Mouse (Mus musculus): ENCODE results near the gene Adamts4. TPM values are rescaled to one million over a fixed set of nuclear protein-coding genes. Genes with fewer than 3 reads are reported as not detected.

Adamts4 gene
- polyA plus RNA-seq, 1 experiment from 2014 or later, result 3.7 TPM

DNA sequence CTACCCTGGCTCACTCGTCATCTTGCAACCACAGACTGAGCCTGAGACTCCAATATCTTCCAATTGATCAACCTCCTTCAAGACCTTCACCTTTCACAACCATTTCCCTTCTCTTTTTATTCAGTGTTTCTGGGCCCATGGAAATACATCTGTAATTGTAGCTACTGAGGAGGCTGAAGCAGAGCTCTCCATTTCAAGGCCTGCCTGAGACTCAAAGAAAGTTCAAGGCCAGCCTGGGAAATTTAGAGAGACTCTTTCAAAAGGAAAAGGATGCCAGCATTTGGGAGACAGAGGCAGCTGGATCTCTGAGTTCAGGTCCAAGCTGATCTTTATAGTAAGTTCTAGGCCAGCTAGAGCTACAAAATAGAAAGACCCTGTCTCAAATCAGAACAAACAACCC, 22.3 kb upstream of the Adamts4 start:
- no peaks in the 10 kb centered on the region for H3K27me3 ChIP-seq (ENCODE audit: control insufficient read depth, insufficient read depth, low read length)
- ATAC-seq (ENCODE audit: low FRiP score) (no peak), DNase-seq (ENCODE audit: low spot score) (no peak)
- H3K4me1 ChIP-seq (replicated peaks; ENCODE audit: control insufficient read depth, insufficient read depth, low read length), result no peaks in the 10 kb centered on the region
- no peak overlapping the region for H3K9ac ChIP-seq
- H3K4me3 ChIP-seq (replicated peaks; ENCODE audit: low read length), result no peak overlapping the region
- H3K9me3 ChIP-seq (ENCODE audit: control insufficient read depth, low read length), result no peaks in the 10 kb centered on the region
- no peak overlapping the region for H3K27ac ChIP-seq
- H3K4me2 ChIP-seq (replicated peaks), result no peak overlapping the region
- no peaks in the 10 kb centered on the region for H3K36me3 ChIP-seq (replicated peaks; ENCODE audit: control insufficient read depth, insufficient read depth)
- WGBS, result 83% methylated on average over 1 of the region's 1 CpGs

DNA sequence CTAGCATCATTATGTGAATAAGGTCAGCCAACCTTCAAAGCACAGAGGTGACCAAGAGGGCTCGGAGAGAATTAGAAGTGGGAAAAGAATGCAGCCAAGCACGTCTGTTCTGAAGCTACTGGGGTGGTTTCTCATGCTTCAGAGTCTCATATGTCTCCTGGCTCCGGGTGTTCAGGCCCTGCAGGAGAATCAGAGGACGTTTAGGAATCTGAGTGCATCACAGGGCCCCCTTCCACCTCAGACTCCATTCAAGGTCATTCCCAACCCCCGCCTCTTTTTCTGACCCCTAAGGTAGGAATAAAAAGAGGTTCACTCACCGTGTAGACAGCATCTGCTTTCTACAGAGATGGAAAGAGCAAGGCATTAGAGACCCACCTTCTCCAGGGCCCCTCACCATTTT, 20.5 kb upstream of the Adamts4 start:
- Histone ChIP-seq H3K36me3 (replicated peaks; ENCODE audit: control insufficient read depth, insufficient read depth) (peaks cover 12% of the 10 kb centered on the region), H3K27me3 (ENCODE audit: control insufficient read depth, insufficient read depth, low read length) (no peaks in the 10 kb centered on the region), H3K4me3 (replicated peaks; ENCODE audit: low read length) (no peak overlapping the region), H3K27ac (no peak overlapping the region), H3K9me3 (ENCODE audit: control insufficient read depth, low read length) (no peaks in the 10 kb centered on the region), H3K4me1 (replicated peaks; ENCODE audit: control insufficient read depth, insufficient read depth, low read length) (no peaks in the 10 kb centered on the region), H3K9ac (no peak overlapping the region), H3K4me2 (replicated peaks) (no peak overlapping the region)
- no peak for DNase-seq (ENCODE audit: low spot score)
- WGBS, result 66% methylated on average over 6 of the region's 6 CpGs
- ATAC-seq (ENCODE audit: low FRiP score), result no peak

DNA sequence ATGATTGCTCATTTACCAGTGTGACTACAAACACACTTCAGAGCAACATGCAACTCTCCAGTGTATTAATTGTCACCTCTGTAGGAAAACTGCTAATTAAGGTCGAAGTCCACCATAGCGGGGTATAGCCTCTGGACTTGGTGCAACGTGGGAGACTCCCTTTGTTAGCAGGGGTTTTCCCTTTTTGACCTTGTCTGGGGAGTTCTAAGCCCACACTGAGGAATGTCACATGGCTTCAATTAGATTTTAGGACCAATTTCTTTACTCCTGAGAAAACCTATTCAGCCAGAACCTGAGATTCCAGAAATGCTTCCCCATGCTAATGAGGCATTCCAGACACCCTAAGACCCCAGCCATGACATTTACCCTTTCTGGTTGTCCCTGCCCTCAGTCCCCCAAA, 20.0 kb upstream of the Adamts4 start:
- no peaks in the 10 kb centered on the region for H3K4me1 ChIP-seq (replicated peaks; ENCODE audit: control insufficient read depth, insufficient read depth, low read length)
- no peak overlapping the region for H3K9ac ChIP-seq
- DNase-seq (ENCODE audit: low spot score) (no peak), ATAC-seq (ENCODE audit: low FRiP score) (no peak)
- H3K4me3 ChIP-seq (replicated peaks; ENCODE audit: low read length), result no peak overlapping the region
- no peak overlapping the region for H3K4me2 ChIP-seq (replicated peaks)
- peaks cover 17% of the 10 kb centered on the region for H3K36me3 ChIP-seq (replicated peaks; ENCODE audit: control insufficient read depth, insufficient read depth)
- no peaks in the 10 kb centered on the region for H3K9me3 ChIP-seq (ENCODE audit: control insufficient read depth, low read length)
- no peak overlapping the region for H3K27ac ChIP-seq
- WGBS, result 60% methylated on average over 3 of the region's 3 CpGs
- H3K27me3 ChIP-seq (ENCODE audit: control insufficient read depth, insufficient read depth, low read length), result no peaks in the 10 kb centered on the region

DNA sequence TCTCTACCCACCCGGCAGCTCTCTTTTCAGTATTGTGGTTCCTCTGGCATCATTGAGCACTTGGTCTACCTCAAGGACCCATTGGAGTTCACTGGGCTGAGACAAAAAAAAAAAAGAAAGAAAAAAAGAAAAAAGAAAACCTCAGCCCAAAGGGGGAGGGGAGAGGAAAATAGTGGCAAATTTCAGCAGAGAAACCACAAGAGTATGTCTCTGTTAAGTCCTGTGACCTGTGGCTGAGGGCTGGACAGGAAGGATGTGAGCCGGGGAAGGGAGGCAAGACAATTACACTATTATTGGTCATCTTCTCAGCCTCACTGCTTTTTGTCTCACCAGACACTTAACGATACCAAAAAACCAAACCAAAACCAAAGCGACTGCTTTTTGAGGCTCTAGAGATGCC, 18.4 kb upstream of the Adamts4 start:
- Histone ChIP-seq H3K27me3 (ENCODE audit: control insufficient read depth, insufficient read depth, low read length) (no peaks in the 10 kb centered on the region), H3K4me2 (replicated peaks) (no peak overlapping the region), H3K4me3 (replicated peaks; ENCODE audit: low read length) (no peak overlapping the region), H3K27ac (no peak overlapping the region), H3K36me3 (replicated peaks; ENCODE audit: control insufficient read depth, insufficient read depth) (peaks cover 33% of the 10 kb centered on the region), H3K9me3 (ENCODE audit: control insufficient read depth, low read length) (no peaks in the 10 kb centered on the region), H3K4me1 (replicated peaks; ENCODE audit: control insufficient read depth, insufficient read depth, low read length) (no peaks in the 10 kb centered on the region), H3K9ac (no peak overlapping the region)
- ATAC-seq (ENCODE audit: low FRiP score), result no peak
- WGBS, result 74% methylated on average over 4 of the region's 4 CpGs
- no peak for DNase-seq (ENCODE audit: low spot score)

DNA sequence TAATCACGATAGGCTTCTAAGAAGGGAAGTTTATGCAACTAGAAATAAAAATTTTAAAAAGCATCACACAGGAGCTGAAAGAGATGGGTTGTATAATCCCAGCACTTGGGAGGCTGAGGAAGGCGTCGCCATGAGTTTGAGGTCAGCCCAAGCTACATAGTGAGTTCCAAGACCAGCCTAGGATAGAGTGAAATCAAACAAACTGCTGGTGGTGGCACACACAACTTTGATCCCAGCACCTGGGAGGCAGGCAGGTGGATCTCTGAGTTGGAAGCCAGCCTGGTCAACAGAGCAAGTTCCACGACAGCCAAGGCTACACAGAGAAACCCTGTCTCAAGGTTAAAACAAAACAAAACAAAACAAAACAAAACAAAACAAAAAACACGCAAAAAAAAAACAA, 17.9 kb upstream of the Adamts4 start:
- DNase-seq (ENCODE audit: low spot score) (no peak), ATAC-seq (ENCODE audit: low FRiP score) (no peak)
- no peak overlapping the region for H3K27ac ChIP-seq
- H3K4me1 ChIP-seq (replicated peaks; ENCODE audit: control insufficient read depth, insufficient read depth, low read length), result no peaks in the 10 kb centered on the region
- WGBS, result 88% methylated on average over 5 of the region's 5 CpGs
- no peaks in the 10 kb centered on the region for H3K9me3 ChIP-seq (ENCODE audit: control insufficient read depth, low read length)
- H3K36me3 ChIP-seq (replicated peaks; ENCODE audit: control insufficient read depth, insufficient read depth), result peaks cover 38% of the 10 kb centered on the region
- H3K4me3 ChIP-seq (replicated peaks; ENCODE audit: low read length), result no peak overlapping the region
- no peaks in the 10 kb centered on the region for H3K27me3 ChIP-seq (ENCODE audit: control insufficient read depth, insufficient read depth, low read length)
- H3K4me2 ChIP-seq (replicated peaks), result no peak overlapping the region
- no peak overlapping the region for H3K9ac ChIP-seq

DNA sequence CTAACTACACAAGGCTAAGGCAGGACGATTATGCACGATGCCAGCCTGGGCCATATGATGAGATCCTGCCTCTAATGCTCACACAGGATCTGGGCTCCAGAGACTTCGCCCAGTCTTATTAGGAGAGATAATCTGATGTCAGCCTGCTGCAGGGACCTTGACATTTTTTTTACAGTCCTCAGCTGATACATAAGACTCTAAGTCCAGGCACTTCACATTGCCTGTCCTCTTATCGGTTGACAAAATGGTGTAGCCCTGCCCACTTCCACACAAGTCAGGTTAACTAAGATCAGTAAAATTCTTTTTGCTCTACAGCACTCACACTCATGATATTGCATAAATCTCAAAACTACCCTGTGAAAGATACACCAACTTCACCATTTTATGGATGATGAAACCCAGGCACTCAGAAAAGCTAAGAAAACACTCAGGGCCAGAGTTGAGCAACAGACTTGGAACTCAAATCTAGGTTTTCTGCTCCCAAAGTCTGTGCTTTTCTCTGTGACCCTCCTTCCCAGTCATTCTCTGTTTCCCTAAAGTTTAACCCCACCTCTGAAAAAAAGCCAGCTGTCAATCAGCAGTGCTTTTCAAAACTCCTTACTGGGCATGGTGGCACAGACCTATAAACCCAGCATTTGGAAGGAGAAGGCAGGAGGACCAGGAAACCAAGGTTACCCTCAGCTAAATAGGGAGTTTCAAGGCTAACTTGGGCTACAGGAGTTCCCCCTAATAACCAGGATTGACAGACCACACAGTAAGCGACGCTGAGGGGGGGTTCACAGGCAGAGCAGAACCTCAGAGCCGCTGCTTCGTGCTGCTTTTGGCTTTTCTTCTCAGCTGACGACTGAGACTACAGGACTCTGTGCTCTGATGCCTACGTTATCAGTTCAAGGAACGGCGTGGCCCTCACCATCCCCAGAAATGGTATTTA, 17.2 kb upstream of the Adamts4 start:
- no peak overlapping the region for H3K4me2 ChIP-seq (replicated peaks)
- H3K9ac ChIP-seq, result no peak overlapping the region
- H3K4me1 ChIP-seq (replicated peaks; ENCODE audit: control insufficient read depth, insufficient read depth, low read length), result no peaks in the 10 kb centered on the region
- DNase-seq (ENCODE audit: low spot score) (no peak), ATAC-seq (ENCODE audit: low FRiP score) (no peak)
- H3K27ac ChIP-seq, result no peak overlapping the region
- H3K9me3 ChIP-seq (ENCODE audit: control insufficient read depth, low read length), result no peaks in the 10 kb centered on the region
- 91% methylated on average over 12 of the region's 12 CpGs for WGBS
- peaks cover 46% of the 10 kb centered on the region for H3K36me3 ChIP-seq (replicated peaks; ENCODE audit: control insufficient read depth, insufficient read depth)
- no peaks in the 10 kb centered on the region for H3K27me3 ChIP-seq (ENCODE audit: control insufficient read depth, insufficient read depth, low read length)
- no peak overlapping the region for H3K4me3 ChIP-seq (replicated peaks; ENCODE audit: low read length)

DNA sequence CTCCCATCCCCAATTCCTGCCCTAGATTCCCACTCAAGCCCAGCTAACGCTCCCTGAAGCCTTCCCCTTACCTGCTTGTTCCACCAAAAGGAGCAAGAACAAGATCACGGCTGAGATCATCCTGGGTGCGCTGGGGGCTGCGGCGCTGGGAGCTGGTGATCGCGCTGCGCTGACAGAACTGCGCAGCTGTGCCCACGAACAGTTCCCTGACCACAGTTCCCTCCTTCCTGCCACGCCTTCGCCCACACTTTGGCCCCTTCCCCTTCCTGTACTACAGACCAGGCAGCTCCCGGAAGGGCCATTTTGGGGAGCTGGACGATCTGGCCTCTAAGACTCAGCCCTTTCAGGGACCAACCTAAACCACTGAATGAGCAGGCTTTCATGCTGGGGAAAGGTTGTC, 16.1 kb upstream of the Adamts4 start, which contains the start of gene Fcer1g:
Gene Fcer1g (minus strand): TSS at position 240 of the 400 bp plus-strand sequence.
- Histone ChIP-seq H3K4me3 (replicated peaks; ENCODE audit: low read length) (no peak within 1 kb of the TSS), H3K4me2 (replicated peaks) (no peak within 1 kb of the TSS), H3K27me3 (ENCODE audit: control insufficient read depth, insufficient read depth, low read length) (no peaks in the 10 kb centered on the region), H3K36me3 (replicated peaks; ENCODE audit: control insufficient read depth, insufficient read depth) (peaks cover 56% of the 10 kb centered on the region), H3K9ac (no peak within 1 kb of the TSS), H3K9me3 (ENCODE audit: control insufficient read depth, low read length) (no peaks in the 10 kb centered on the region), H3K4me1 (replicated peaks; ENCODE audit: control insufficient read depth, insufficient read depth, low read length) (no peaks in the 10 kb centered on the region), H3K27ac (no peak within 1 kb of the TSS)
- 93% methylated on average over 14 of the region's 14 CpGs for WGBS
- no peak for DNase-seq (ENCODE audit: low spot score)
- no peak for ATAC-seq (ENCODE audit: low FRiP score)

DNA sequence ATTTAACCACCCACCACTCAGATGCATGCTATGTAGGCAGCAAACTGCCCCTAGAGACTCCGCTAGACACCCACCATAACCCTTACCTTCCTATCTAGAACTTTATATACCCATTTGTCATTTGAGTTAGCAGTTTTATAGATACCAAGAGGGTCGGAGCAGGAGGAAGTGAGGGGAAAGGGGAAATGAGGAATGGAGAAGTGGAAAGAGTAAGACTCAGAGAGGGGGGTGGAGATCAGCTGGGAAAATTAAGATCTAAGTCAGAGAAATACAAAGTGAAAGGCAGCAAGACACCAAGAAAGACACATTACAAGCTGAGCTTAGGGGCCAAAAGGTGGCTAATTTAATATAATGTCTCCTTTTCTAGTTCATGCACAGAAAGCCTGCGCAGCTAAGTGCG, 15.7 kb upstream of the Adamts4 start:
- H3K4me3 ChIP-seq (replicated peaks; ENCODE audit: low read length), result no peak overlapping the region
- no peaks in the 10 kb centered on the region for H3K4me1 ChIP-seq (replicated peaks; ENCODE audit: control insufficient read depth, insufficient read depth, low read length)
- no peaks in the 10 kb centered on the region for H3K27me3 ChIP-seq (ENCODE audit: control insufficient read depth, insufficient read depth, low read length)
- H3K27ac ChIP-seq, result no peak overlapping the region
- no peak overlapping the region for H3K9ac ChIP-seq
- DNase-seq (ENCODE audit: low spot score) (no peak), ATAC-seq (ENCODE audit: low FRiP score) (no peak)
- H3K36me3 ChIP-seq (replicated peaks; ENCODE audit: control insufficient read depth, insufficient read depth), result peaks cover 60% of the 10 kb centered on the region
- H3K4me2 ChIP-seq (replicated peaks), result no peak overlapping the region
- H3K9me3 ChIP-seq (ENCODE audit: control insufficient read depth, low read length), result no peaks in the 10 kb centered on the region
- 93% methylated on average over 4 of the region's 4 CpGs for WGBS

DNA sequence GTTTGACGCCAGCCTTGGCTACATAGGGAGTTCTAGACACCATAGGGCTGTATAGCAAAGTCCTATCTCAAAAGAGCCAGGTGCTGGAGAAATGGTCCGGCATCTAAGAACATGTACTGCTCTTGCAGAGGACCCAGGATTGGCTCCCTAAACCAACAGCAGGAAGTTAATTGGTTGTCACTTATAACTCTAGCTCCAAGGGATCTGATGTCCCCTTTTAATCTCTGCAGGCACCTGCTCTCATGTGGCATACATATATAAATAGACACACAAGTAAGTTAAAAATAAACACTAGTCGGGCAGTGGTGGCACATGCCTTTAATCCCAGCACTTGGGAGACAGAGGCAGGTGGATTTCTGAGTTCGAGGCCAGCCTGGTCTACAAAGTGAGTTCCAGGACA, 14.4 kb upstream of the Adamts4 start:
- Histone ChIP-seq H3K36me3 (replicated peaks; ENCODE audit: control insufficient read depth, insufficient read depth) (peaks cover 73% of the 10 kb centered on the region), H3K4me1 (replicated peaks; ENCODE audit: control insufficient read depth, insufficient read depth, low read length) (no peaks in the 10 kb centered on the region), H3K27ac (no peak overlapping the region), H3K27me3 (ENCODE audit: control insufficient read depth, insufficient read depth, low read length) (no peaks in the 10 kb centered on the region), H3K9ac (no peak overlapping the region), H3K4me2 (replicated peaks) (no peak overlapping the region), H3K9me3 (ENCODE audit: control insufficient read depth, low read length) (no peaks in the 10 kb centered on the region), H3K4me3 (replicated peaks; ENCODE audit: low read length) (no peak overlapping the region)
- ATAC-seq (ENCODE audit: low FRiP score) (no peak), DNase-seq (ENCODE audit: low spot score) (no peak)
- WGBS, result 91% methylated on average over 3 of the region's 4 CpGs
